Mouse (Mus musculus) stomach, embryonic 16.5 days (tissue): ENCODE measurements at regions not wholly inside any gene's neighbourhood (a gene's known extent, or its start where the extent isn't known, plus 50 kb on each side); places are given as distances from the start of the nearest gene placed in this dataset.

Experiments
- ATAC-seq: fragments of 200-750 bp; cut with Nextera tagmentation; 2 replicates; pipeline ENCODE4 v1.8.0; 2017; ENCODE audit warnings: moderate number of reproducible peaks, moderate TSS enrichment; ENCODE audit not compliant: insufficient read depth, low FRiP score
- H3K27ac ChIP-seq: fragments of 300-500 bp; sonication (generic); 2 replicates; pipeline ENCODE4 v1.5.1; 2014; ENCODE audit warnings: low read length
- H3K27me3 ChIP-seq: fragments of 300-500 bp; sonication (generic); 2 replicates; pipeline ENCODE4 v1.6.1; 2014; ENCODE audit warnings: low read length, control low read depth, mixed read lengths; ENCODE audit not compliant: control insufficient read depth, insufficient read depth
- H3K36me3 ChIP-seq: fragments of 300-500 bp; sonication (generic); 2 replicates; pipeline ENCODE4 v1.6.1; 2014; ENCODE audit warnings: low read length; ENCODE audit not compliant: control insufficient read depth, insufficient read depth
- H3K4me1 ChIP-seq: fragments of 300-500 bp; sonication (generic); 2 replicates; pipeline ENCODE4 v1.6.1; 2014; ENCODE audit warnings: low read length, control low read depth, mixed read lengths; ENCODE audit not compliant: control insufficient read depth, insufficient read depth
- H3K4me2 ChIP-seq: fragments of 300-500 bp; sonication (generic); 2 replicates; pipeline ENCODE4 v1.6.1; 2014; ENCODE audit warnings: low read depth, low read length, mixed read lengths
- H3K4me3 ChIP-seq: fragments of 300-500 bp; sonication (generic); replicated peaks from 2 replicates; pipeline ENCODE4 v1.5.1; 2014; ENCODE audit warnings: mild to moderate bottlenecking, low read length
- H3K9ac ChIP-seq: fragments of 300-500 bp; sonication (generic); 2 replicates; pipeline ENCODE4 v1.6.1; 2014; ENCODE audit warnings: low read length
- H3K9me3 ChIP-seq: fragments of 300-500 bp; sonication (generic); replicated peaks from 2 replicates; pipeline ENCODE4 v1.6.1; 2016; ENCODE audit warnings: low read length, control low read depth; ENCODE audit not compliant: control insufficient read depth
- WGBS: fragments of 180-500 bp; shearing (Covaris S2); extraction: QIAGEN DNeasy Blood & Tissue Kit; methylation state at CpG from one replicate; pipeline ENCODE4 v1.1.7; 2014; 5-methylcytosine and 5-hydroxymethylcytosine counted together

GRCm38 (mm10) chr3:42898934-42899333 lies 1156.5 kb downstream of the D3Ertd751e start:
- Histone ChIP-seq H3K9me3 (no peaks in the 10 kb centered on the region), H3K4me1 (no peaks in the 10 kb centered on the region), H3K9ac (no peak overlapping the region), H3K27ac (no peak overlapping the region), H3K4me3 (no peak overlapping the region), H3K36me3 (no peaks in the 10 kb centered on the region), H3K27me3 (no peaks in the 10 kb centered on the region), H3K4me2 (no peak overlapping the region)
- ATAC-seq = no peak
- 52% methylated on average over 2 of the region's 2 CpGs for WGBS

- Histone ChIP-seq H3K4me3 (no peak overlapping the region), H3K9me3 (no peaks in the 10 kb centered on the region), H3K4me2 (no peak overlapping the region), H3K27me3 (no peaks in the 10 kb centered on the region), H3K27ac (no peak overlapping the region), H3K36me3 (no peaks in the 10 kb centered on the region), H3K9ac (no peak overlapping the region), H3K4me1 (no peaks in the 10 kb centered on the region)
- 84% methylated on average over 2 of the region's 2 CpGs for WGBS
- ATAC-seq = no peak
Observed at GRCm38 (mm10) chr3:42900984-42901383, 1158.6 kb downstream of the D3Ertd751e start.

GRCm38 (mm10) chr3:42906246-42906645 lies 1163.8 kb downstream of the D3Ertd751e start:
- no peak for ATAC-seq
- 87% methylated on average over 3 of the region's 3 CpGs for WGBS
- Histone ChIP-seq H3K4me1 (no peaks in the 10 kb centered on the region), H3K27ac (no peak overlapping the region), H3K9me3 (no peaks in the 10 kb centered on the region), H3K27me3 (no peaks in the 10 kb centered on the region), H3K36me3 (no peaks in the 10 kb centered on the region), H3K4me3 (no peak overlapping the region), H3K4me2 (no peak overlapping the region), H3K9ac (no peak overlapping the region)

GRCm38 (mm10) chr3:42908404-42908803 lies 1166.0 kb downstream of the D3Ertd751e start:
- H3K36me3 ChIP-seq = no peaks in the 10 kb centered on the region
- H3K4me3 ChIP-seq = no peak overlapping the region
- H3K9ac ChIP-seq = no peak overlapping the region
- H3K4me1 ChIP-seq = no peaks in the 10 kb centered on the region
- no peak overlapping the region for H3K27ac ChIP-seq
- no peaks in the 10 kb centered on the region for H3K9me3 ChIP-seq
- ATAC-seq = no peak
- H3K4me2 ChIP-seq = no peak overlapping the region
- no peaks in the 10 kb centered on the region for H3K27me3 ChIP-seq

GRCm38 (mm10) chr3:42915146-42915545 lies 1172.7 kb downstream of the D3Ertd751e start:
- no peak overlapping the region for H3K9ac ChIP-seq
- 69% methylated on average over 2 of the region's 2 CpGs for WGBS

GRCm38 (mm10) chr3:42935418-42935817 lies 1193.0 kb downstream of the D3Ertd751e start:
- Histone ChIP-seq H3K9ac (no peak overlapping the region), H3K4me3 (no peak overlapping the region), H3K27ac (no peak overlapping the region), H3K4me1 (no peaks in the 10 kb centered on the region), H3K4me2 (no peak overlapping the region), H3K27me3 (no peaks in the 10 kb centered on the region), H3K36me3 (no peaks in the 10 kb centered on the region), H3K9me3 (no peaks in the 10 kb centered on the region)
- 82% methylated on average over 1 of the region's 1 CpGs for WGBS
- ATAC-seq = no peak

More at GRCm38 (mm10) chr3:42915146-42915545, 1172.7 kb downstream of the D3Ertd751e start:
- Histone ChIP-seq H3K27me3 (no peaks in the 10 kb centered on the region), H3K4me1 (no peaks in the 10 kb centered on the region), H3K9me3 (no peaks in the 10 kb centered on the region), H3K27ac (no peak overlapping the region), H3K4me3 (no peak overlapping the region), H3K36me3 (no peaks in the 10 kb centered on the region), H3K4me2 (no peak overlapping the region)
- ATAC-seq = no peak

GRCm38 (mm10) chr3:42977066-42977465 lies 1234.7 kb downstream of the D3Ertd751e start:
- Histone ChIP-seq H3K9me3 (no peaks in the 10 kb centered on the region), H3K9ac (no peak overlapping the region), H3K27me3 (no peaks in the 10 kb centered on the region), H3K4me1 (no peaks in the 10 kb centered on the region), H3K27ac (no peak overlapping the region), H3K4me2 (no peak overlapping the region), H3K36me3 (no peaks in the 10 kb centered on the region), H3K4me3 (no peak overlapping the region)
- WGBS = 73% methylated on average over 2 of the region's 2 CpGs
- ATAC-seq = no peak
